Mouse (Mus musculus): ENCODE data around the gene Nrn1l. TPM values are rescaled to one million over a fixed set of nuclear protein-coding genes. Genes with fewer than 3 reads are reported as not detected.

The Nrn1l gene
- 0.90 TPM in 1 of 2 replicates, not detected in the other for total RNA-seq (2014; fragmentation: Nextera tagmentation)
- not detected in 2 replicates for total RNA-seq (2017)

GRCm38 (mm10) chr8:105893339-105893738, at the start of gene Nrn1l:
Gene Nrn1l, plus strand, starts transcription at chr8:105893567.
- ATAC-seq (replicated peaks; ENCODE audit: poor library complexity, severe bottlenecking), result peak; percentile 82

- ATAC-seq (replicated peaks; ENCODE audit: poor library complexity, severe bottlenecking), result 0 out of 2 replicates have a peak, but pooled peaks have one; percentile 17
Observed at GRCm38 (mm10) chr8:105846678-105847077, 46.7 kb upstream of the Nrn1l start.

GRCm38 (mm10) chr8:105850014-105850413, 43.4 kb upstream of the Nrn1l start:
- no peak for ATAC-seq (replicated peaks; ENCODE audit: poor library complexity, severe bottlenecking)

GRCm38 (mm10) chr8:105850611-105851010, 42.8 kb upstream of the Nrn1l start:
- no peak for ATAC-seq (replicated peaks; ENCODE audit: poor library complexity, severe bottlenecking)

- ATAC-seq (replicated peaks; ENCODE audit: poor library complexity, severe bottlenecking), result peak; percentile 83
Observed at GRCm38 (mm10) chr8:105851651-105852143, 41.7 kb upstream of the Nrn1l start.

- ATAC-seq (replicated peaks; ENCODE audit: poor library complexity, severe bottlenecking), result no peak
Observed at GRCm38 (mm10) chr8:105852146-105852729, 41.1 kb upstream of the Nrn1l start.

GRCm38 (mm10) chr8:105853178-105853577, 40.2 kb upstream of the Nrn1l start, which contains the start of gene Cenpt:
Gene Cenpt, minus strand, starts transcription at chr8:105853278.
- ATAC-seq (replicated peaks; ENCODE audit: poor library complexity, severe bottlenecking), result no peak

- ATAC-seq (replicated peaks; ENCODE audit: poor library complexity, severe bottlenecking), result no peak
Observed at GRCm38 (mm10) chr8:105854303-105854702, 39.1 kb upstream of the Nrn1l start.

GRCm38 (mm10) chr8:105854715-105855216, 38.6 kb upstream of the Nrn1l start, which contains the start of gene Thap11:
Gene Thap11, plus strand, starts transcription at chr8:105855132.
- peak; percentile 61 for ATAC-seq (replicated peaks; ENCODE audit: poor library complexity, severe bottlenecking)

- ATAC-seq (replicated peaks; ENCODE audit: poor library complexity, severe bottlenecking), result no peak
Observed at GRCm38 (mm10) chr8:105855248-105856167, 37.9 kb upstream of the Nrn1l start.

GRCm38 (mm10) chr8:105856168-105856835, 37.1 kb upstream of the Nrn1l start:
- no peak for ATAC-seq (replicated peaks; ENCODE audit: poor library complexity, severe bottlenecking)

GRCm38 (mm10) chr8:105858495-105858894, 34.9 kb upstream of the Nrn1l start:
- peak; percentile 48 for ATAC-seq (replicated peaks; ENCODE audit: poor library complexity, severe bottlenecking)

GRCm38 (mm10) chr8:105859314-105859713, 34.1 kb upstream of the Nrn1l start:
- no peak for ATAC-seq (replicated peaks; ENCODE audit: poor library complexity, severe bottlenecking)

- ATAC-seq (replicated peaks; ENCODE audit: poor library complexity, severe bottlenecking), result peak; percentile 85
Observed at GRCm38 (mm10) chr8:105860143-105860981, 33.0 kb upstream of the Nrn1l start, which contains the start of gene Nutf2. Gene Nutf2, plus strand, starts transcription at chr8:105860580.

GRCm38 (mm10) chr8:105861951-105862350, 31.4 kb upstream of the Nrn1l start:
- ATAC-seq (replicated peaks; ENCODE audit: poor library complexity, severe bottlenecking), result no peak

GRCm38 (mm10) chr8:105866364-105867029, 26.9 kb upstream of the Nrn1l start:
- ATAC-seq (replicated peaks; ENCODE audit: poor library complexity, severe bottlenecking), result no peak

GRCm38 (mm10) chr8:105874301-105874700, 19.1 kb upstream of the Nrn1l start:
- ATAC-seq (replicated peaks; ENCODE audit: poor library complexity, severe bottlenecking), result no peak

GRCm38 (mm10) chr8:105880754-105881520, 12.4 kb upstream of the Nrn1l start, which contains the start of gene Edc4:
Gene Edc4, plus strand, starts transcription at chr8:105880881.
- peak; percentile 98 for ATAC-seq (replicated peaks; ENCODE audit: poor library complexity, severe bottlenecking)

Measured in granulocyte monocyte progenitor cell, adult 5-6 weeks (primary cell).